Mouse (Mus musculus): ENCODE data around the gene Enpp7. TPM values are rescaled to one million over a fixed set of nuclear protein-coding genes. Genes with fewer than 3 reads are reported as not detected.

The Enpp7 gene
- total RNA-seq, 4 experiments from 2014 or later = not detected

DNA sequence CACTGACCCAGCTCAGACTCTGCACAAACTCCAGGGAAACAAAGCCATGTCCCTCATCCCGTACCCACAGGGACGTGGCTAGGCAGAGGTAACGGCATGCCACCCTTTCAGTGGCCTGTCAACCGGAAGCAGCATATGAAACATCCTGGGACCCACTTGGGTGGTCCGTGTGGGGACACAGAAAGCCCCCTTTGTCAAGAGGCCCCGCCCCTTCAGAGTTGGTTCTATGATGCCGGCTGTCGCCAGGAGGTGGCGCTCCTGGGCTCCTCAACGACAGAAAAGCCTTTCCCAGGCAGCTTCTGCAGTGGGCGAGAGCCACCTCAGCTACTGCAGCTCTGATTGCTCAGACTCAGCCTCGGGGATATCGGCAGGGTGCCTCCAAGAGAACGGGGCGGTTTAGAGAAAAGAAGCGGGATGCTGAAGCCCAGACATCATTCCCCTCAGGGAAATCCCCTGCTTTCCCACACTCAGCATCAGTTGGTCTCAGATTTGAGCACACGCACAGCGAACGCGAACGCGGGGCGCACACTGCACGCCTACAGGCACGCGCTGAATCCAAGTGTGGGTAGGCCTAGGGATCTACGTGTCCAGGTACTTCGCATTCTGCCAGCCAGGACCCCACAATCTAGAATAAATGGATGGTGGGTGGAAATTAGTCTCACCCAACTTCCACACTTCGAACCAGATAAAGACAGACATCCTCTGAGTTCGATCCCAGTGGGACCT lies 10.7 kb downstream of the Enpp7 start:
- DNase-seq = peak; percentile 40

DNA sequence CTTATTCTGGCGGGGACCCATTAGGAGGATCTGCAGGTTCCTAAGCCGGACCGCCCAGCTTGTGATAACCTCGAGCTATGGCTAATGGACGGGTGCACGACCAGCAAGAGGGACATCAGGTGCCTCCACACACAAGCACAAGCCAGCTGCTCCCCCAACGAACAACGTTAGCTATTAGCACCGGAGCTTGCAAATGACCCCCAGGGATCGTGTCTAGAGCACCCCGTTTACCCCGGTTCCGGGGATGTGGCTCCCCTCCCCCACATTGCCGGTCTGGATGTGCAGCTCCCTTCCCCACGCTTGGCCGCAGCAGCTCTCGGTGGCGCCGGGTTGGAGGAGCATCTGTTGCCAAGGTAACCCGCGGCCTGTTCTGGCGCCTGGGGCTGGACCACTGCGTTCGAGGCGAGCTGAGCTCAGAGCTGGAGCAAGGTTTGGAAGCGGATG lies 11.4 kb downstream of the Enpp7 start:
- no peak for DNase-seq

DNA sequence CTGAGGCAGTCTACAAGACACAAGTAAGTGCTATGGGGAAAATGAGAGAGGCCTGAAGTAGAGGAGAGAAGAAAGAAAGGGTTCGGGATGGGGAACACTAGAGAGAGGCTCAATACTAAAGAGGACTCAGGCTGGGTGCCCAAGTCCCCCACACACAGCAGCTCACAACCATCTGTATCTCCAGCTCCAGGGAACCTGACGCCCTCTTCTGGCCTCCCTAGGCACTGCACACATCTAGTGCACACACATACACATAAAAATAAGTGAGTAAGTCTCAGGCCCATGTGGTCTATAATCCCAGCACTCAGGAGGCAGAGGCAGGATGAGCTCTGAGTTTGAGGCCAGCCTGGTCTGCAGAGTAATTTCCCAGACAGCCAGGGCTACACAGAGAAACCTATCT lies 12.9 kb downstream of the Enpp7 start:
- no peak for DNase-seq

DNA sequence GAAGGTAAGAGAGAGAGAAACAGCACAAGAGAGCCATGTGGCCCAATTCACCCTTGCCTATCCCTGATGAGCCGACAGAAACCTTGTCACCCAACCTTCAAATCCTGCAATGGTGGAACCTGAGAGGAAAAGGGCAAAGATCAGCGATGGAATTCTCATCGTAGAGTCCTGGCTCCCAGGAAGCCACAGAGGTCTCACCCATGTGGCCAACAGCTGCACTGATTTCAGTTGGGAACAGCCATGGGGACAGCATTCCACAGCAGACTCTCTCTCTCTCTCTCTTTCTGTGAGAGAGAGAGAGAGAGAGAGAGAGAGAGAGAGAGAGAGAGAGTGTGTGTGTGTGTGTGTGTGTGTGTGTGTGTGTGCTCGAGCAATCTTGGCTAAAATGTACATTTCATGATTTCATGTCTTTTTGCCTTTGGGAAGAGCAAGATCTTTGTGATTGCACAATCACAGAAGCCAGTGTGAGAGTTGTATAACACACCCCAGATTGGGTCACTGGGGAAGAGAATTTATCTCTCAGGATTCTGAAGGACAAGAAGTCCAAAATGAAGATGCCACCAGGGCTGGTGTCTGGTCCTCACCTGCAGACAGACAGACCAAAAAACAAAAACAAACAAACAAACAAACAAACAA lies 13.6 kb downstream of the Enpp7 start:
- no peak for DNase-seq

DNA sequence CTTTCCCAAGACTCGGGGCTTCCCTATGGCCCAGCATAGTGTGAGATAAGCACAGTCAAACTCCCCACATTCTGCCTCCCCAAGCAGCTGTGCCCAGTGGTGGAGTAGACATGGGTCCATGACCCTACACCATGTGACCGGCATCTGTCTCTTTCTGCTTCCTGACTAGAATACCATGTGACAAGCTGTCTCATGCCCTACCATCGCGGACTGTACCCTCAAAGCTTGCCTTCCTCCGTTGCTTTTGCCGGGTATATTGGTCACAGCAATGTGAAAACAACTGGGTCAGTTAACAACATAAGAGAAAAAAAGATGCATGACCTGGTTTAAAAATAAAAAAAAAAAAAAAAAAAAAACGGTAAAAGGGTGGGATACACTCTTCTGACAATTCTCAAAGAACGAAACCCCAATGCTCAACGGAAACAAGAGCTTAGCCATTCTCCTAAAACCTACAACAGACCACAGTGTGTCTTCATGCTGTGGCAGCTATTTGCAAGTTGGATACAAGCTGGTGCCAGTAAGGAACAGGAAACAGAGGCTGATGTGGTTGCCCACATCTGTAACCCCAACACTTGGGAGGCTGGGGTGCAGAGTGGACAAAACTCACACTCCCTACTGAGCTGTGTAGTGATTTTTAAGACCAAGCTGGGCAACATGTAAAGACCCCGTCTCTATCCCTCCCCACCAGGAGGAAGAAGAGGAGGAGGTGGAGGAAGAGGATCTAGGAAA lies 17.7 kb downstream of the Enpp7 start:
- DNase-seq = no peak

DNA sequence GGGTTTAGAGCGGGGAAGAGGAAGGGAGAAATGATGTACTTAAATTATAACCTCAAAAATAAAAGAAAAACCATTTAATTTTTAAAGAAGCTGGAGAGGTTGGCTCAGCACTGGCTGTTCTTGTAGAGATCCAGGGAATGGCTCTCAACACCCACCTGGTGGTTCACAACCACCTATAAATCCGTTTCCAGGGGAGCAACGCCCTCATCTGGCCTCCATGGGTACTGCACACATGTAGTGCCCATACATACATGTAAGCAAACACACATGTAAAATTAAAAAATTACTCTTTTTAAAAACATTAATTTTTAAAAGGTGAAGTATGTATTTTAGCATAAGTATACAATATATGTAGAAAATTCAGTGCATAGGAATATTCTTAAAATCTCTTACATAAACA lies 18.5 kb downstream of the Enpp7 start:
- DNase-seq = no peak

DNA sequence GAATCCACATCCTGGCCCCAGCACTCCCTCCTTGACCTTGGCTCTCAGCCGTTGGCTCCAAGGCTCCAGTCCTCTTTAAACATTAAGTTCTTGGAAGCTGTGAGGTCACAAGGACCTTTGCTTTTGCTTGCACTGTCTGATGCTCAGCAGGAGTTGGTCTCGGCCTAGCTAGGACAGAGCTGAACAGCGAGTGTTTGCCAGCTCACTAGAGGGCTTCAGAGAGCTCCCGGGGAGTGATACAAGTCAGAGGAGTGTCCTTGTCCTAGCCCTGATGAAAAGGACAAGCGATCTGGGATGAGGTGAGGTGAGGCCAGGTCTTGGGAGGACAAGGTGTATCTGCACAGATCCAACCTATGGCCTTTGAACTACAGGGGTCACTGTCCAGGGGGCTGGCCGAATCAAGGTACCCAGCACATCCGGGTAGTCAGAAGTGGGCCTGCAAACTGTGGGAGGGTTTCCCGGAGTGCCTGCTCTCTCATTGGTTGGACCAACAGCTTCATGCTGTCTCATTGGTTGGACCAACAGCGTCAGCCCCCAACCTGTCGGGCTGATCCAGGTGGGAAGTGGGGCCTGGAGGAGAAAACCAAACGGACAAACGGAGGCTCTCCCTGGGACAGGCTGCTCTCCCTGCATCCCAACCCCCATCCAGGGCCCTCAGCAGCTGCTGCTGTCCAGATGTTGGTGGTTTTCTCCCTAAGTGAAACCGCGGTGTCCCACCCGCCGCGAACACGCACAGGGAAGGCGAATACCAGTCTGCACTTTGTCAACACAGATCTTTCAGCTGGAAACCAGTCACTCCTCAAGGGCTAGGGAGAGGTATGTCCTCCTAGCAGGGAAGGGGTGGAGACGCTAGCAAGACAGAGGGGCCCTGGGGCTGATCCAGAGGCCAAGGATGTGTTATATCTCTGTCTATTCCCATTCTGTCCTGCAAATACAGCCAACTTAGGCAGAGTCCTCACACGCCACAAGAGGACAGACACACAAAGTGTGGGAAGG lies 19.8 kb downstream of the Enpp7 start:
- no peak for DNase-seq

DNA sequence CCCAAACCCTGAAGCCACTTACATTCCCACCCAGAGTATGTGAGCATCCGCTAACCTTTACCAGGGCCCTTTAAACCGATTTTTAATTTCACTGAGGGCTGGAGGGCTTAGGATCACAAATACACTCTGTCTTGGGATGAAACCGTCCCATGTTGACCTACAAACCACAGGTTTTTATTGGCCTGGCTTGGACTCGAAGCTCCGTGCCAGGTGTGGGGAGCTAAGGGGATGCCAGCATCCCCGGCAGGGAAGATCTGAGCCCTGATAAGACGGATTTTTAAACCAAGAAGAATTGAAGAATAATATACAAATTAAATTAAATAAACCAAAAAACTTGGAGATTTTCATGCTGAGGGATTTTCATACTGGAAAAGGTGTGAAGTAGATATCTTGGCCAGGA lies 26.5 kb downstream of the Enpp7 start:
- no peak for DNase-seq

DNA sequence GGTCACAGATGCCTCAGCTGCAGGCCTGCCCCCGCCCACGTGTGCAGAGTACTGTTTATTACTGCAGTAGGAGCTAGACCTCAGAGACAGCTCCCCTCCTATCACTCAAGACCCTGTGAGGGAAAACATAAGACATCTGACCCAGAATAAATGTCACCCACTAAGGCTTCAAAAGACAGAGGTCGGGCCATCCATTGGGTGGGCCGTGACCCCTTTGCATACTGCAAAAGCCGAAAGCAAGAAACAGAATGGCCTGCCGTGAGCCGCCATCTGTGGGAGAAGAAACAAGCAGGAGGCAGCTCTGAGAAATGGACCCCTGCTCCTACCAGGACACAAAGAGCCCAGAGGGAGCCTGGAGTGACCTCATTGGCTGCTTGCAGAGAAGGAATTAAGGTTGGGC lies 29.5 kb downstream of the Enpp7 start:
- no peak for DNase-seq

DNA sequence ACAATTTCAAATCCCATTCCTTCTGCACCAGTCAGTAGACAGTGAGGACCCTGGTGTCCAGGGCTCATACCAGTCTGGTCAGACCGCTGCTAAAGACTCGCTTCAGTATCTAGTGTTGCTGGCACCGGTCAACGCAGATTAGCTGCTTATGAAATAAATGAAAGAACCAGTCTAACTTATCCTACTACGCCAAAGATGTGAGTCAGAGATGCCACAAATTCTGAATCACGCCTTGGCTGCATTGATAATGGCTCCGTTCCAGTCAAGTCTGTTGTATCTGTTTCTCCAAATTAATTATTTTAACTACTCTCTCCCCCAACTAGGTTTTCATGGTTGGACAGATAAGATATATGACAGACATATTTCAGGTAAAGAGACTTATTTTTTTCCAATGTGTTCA lies 33.2 kb downstream of the Enpp7 start:
- DNase-seq = no peak

DNA sequence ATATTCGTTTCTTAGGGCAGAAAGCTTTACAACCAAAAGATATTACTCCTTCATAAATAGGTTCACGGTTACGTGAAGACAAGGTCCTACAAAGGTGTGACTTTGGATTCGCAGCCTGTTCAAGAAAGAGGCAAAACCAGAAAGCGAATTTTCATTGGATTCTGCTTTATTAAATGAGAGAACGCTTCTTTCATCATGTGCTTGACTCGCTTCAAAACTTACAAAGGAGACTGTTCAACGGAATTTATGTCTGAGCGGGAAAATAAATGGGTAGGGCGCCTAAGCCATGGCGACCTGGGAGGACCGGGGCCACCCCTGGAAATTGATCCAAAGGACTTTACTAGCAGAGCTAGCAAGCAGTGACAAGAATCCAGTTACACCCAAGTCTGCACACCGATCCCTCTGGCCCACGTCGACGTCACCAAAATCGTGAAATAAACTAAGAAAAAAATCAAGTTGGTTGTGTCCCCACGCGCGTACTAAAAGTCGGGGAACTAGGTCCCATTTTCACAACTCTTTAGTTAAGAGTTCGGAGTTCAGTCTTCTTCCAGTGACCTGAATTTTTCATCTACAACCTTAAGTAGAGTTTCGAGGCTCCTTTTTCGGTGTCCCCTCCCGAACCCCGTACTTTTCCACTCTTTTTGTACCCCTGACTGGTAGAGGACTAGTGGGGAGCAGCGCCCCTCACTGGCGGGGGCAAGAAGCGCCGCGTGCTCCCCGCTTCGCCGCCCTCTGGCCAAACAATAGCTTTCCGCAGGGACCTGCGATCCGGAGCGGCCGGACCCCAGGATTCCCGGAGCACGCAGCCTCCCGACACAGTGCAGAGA lies 34.3 kb downstream of the Enpp7 start:
- DNase-seq = no peak

DNA sequence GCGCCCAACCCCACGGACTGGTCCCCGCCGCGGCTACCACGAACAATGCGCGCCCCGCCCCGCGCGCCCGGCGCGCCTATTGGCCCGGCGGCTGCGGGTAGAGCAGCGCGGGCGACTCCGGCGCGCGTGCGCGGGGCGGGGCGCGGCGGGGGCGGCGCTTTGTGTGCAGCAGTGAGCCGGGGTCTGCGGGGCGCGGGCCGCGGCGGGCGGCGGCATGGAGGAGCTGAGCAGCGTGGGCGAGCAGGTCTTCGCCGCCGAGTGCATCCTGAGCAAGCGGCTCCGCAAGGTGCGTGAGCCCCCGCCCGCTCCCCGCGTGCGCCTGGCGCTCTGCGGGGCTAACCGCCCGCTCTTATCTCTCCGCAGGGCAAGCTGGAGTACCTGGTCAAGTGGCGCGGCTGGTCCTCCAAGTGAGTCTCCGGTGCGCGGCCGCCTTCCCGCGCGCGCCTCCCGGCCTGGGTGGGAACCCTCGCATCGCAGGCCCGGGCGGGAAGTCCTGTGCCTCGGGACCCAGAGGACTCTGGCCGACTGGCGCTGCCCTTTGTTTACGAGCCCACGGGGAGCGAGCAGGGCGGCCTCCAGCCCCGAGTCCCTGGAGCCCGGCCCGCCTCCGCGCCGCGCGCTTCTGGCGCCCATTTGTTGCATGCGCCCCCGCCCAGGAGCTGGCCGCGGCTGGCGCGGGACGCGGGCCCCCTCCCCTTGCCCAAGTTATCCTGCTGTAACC lies 35.1 kb downstream of the Enpp7 start, which contains the start of gene Cbx2:
Gene Cbx2, plus strand, starts transcription at position 68 of the 721 bp plus-strand sequence.
- peak; percentile 68 for DNase-seq

DNA sequence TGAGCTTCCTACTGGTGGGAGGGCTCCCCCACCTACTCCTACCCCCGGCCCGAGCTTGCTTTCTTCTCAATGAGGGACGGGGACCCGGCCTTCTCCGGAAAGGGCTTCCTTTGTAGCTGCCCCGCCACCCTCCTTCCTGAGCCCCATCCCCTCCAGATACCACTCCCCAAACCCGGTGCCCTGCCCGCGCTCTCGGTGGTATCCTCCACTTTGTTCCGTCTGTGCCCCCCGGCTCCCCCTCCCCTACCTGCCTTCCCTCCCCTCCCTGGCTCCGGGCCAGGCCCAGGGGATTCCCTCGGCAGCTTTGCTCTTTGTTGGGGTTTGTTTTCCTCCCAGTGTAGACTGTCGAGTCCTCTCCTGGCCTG lies 35.6 kb downstream of the Enpp7 start:
- no peak for DNase-seq

DNA sequence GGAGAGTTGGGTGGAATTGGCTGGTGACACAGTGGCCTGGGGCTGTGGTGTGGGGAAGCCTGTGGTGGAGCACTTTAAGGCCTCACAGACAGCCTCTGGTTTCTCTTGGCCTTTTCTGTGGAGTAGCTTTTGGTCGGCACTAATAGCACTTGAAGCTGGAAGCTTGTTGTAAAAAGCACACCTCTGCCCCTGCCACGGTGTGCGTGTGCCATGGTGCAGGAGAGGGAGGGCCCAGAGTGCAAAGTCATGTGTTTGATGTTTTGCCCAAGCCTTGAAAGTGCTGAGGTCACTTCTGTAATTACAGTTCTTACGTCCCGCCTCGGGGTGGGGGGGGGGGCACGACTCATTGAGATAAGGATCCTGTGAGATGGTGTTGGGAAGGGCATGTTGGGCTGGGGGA lies 36.3 kb downstream of the Enpp7 start:
- DNase-seq = no peak

DNA sequence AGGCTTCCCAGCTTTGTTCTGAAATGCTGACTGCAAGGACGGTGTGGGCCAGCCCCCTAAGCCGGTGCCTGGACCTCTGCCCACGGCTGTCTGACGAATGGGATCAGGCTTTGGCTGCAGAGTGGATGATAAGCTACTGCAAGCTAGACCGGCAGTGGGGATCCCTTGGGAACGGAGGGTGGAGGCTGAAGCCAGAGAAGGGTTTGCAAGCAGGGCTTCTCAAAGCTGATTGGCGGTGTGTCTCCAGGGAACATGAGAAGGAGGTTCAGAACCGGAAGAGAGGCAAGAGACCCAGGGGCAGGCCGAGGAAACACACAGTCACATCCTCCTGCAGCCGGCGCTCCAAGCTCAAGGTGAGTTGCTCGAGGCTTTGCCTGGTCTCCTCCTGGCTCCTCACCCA lies 38.2 kb downstream of the Enpp7 start:
- no peak for DNase-seq

DNA sequence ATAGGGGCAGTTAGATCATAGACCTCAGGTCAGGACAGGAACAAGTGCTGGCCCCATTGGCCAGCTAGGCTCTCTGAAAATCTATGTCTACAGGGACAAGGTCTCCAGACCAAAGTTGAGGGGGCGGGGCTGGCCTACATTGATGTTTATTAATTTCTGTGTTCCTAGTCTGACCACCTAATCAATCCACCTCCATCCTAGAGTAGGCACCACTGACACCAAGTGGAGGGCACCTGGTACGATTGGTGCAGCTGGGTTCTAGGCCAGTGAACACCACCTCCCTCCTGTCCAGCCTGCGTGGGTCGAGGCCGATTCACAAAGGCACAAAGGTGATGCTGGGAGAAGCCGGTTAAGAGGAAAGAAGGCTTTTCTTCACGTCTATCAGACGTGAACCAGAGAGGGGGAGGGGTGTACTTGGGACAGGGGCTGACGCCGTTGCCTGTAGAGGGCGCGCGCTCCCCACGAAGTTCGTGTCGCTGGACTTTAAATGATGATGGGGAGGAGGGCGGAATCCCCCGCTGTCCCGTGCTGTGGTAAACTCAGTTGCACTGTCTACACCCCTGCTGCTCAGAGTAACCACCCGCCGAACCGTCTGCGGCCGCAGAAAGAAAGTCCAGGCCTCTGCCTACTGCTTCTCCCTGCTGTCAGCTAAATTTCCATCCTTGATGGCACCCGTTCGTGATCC lies 46.0 kb downstream of the Enpp7 start:
- DNase-seq = peak; percentile 66

DNA sequence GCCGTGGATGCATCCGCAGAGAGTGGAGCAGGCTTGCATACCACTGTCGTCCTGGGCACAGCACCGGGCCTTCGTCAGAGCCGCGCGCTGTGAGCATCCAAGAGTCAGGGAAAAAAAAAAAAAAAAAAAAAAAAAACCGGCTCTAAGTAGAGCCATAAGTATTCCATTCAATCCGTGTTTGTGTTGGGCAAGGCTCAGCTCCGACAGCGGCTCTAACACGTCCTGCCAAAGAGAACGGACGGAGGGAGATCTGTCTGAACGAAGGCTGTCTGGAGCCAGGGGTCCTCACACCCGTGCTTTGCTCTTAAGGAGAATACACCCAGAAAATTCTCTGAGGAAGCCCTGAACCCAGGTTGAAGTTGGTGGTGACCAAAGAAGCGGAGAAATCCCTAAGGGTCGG lies 46.6 kb downstream of the Enpp7 start:
- DNase-seq = no peak

DNA sequence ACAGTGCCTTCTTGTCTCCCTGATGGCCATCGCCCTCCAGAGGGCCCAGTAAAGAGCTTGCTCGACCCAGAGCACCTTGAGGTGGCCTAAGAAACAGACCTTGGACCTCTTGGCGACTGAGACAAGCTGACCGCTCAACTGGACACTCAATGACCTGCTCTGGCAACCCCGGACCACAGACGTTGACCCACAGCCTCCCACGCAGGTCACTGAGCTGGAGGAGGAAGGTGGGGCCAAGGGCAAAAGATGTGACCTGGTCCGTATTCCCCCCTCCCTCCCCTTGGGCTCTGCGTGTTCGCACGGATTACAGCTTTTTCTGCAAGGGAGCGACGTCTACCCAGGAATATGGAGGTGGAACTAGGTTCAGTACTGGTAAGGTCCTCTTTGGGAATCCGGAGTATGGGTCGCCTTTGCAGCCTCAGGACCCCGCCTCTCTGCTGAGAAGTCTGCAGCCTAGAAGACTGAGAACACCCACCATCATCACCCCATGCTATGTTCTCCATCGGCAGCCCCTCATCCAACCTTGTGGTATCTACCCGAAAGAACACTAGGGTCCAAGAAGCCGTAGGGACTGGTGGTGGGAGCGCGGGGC lies 47.2 kb downstream of the Enpp7 start:
- no peak for DNase-seq

DNA sequence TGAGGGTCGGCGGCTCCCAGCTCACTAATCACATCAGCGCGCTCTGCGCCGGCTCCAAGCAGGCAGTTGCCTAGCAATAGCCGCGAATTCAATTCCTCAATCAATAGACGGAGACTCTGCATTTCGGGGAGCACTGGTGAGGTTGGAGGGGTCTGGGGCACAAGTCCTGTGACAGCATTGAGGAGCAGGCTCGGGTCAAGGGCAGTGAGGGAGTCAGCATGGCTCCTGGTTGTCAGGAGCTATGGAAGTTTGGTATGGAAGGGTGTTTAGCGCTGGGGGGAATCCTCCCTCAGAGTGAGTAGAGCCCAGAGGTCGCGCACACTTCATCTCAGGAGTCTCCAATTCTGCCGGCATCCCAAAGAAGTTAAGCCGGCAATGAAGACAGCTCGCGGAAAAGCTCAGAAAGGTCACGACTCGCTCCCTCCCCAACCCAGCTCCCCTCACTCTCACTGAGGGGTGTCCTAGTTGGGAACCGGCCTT lies 47.7 kb downstream of the Enpp7 start:
- DNase-seq = no peak

DNA sequence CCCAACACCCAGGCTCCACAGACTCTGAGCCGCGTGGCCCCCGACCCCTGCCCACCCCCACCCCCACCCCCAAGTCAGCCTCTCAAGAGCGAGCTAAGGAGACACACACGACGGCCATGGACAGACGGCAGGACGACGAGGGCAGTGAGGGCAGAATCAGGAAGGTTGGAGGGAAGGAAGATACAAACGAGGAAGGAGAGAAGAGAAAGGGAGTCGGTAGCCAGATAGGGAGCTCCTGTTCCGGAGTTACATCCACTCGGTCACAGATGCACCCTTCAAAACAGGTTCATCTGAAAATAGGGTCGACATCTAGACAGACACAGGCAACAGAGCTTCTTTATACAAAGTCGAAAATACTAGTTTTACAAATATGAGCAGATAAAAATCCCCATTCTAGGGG lies 48.5 kb downstream of the Enpp7 start:
- DNase-seq = no peak
